Mouse (Mus musculus): Measurements from ENCODE around the gene Hnf4a.

- TF ChIP-seq CTCF (IDR thresholded peaks at IDR 0.05), result 0 out of 2 replicates have a peak, but pooled peaks have one; percentile 15
- no peak for TF ChIP-seq POLR2A (IDR thresholded peaks at IDR 0.05; ENCODE audit: insufficient read depth, low read depth, low read length)
Observed at GRCm38 (mm10) chr2:163481539-163482029, 25.0 kb upstream of the Hnf4a start.
